Mouse (Mus musculus) pancreas, adult 10 weeks (tissue): ENCODE results near the gene Lbhd1. TPM values are rescaled to one million over a fixed set of nuclear protein-coding genes. Genes with fewer than 3 reads are reported as not detected.

Experiments
- polyA plus RNA-seq: library from polyadenylated mRNA; stranded (reverse); fragments of 350-450 nt; fragmentation: Illumina TruSeq; extraction: RNeasy Lipid Tissue Mini Kit (QIAGEN cat#74804); gene quantifications from one replicate; pipeline ENCODE4 v1.2.3, GENCODE M21; 2015; ENCODE audit warnings: low read depth, low replicate concordance; ENCODE audit not compliant: insufficient read depth

Lbhd1 gene
- 7.5 TPM for polyA plus RNA-seq

DNA sequence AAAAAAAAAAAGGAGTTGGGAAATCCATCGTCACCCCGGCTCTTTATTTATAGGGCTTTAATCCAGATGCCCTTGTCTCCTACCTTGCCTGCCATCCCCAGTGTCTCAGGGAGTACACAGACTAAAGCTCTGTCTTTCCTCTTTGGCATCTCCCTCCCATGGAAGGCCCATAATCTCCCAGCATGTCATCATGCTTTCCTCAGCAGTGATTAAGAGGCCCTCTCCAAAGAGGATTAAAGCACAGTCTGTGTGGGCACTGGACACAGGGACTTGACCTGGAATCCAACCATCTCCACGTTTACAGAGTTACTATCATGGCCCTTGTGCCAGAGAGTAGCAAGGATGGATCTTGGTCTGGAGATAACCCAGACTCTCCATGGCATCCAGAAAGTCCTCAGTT lies at the start of gene Lbhd1, which contains the start of gene Gm49403:
Gene Lbhd1 (plus strand): TSS at position 117 of the 400 bp plus-strand sequence.
Gene Gm49403 (plus strand): TSS at position 315 of the 400 bp plus-strand sequence.

GRCm38 (mm10) chr19:8837251-8837791 lies 46.2 kb upstream of the Lbhd1 start, which contains the start of gene Bscl2:
Gene Bscl2 (plus strand): TSS chr19:8837467.

GRCm38 (mm10) chr19:8839103-8839907 lies 44.2 kb upstream of the Lbhd1 start, which contains the start of gene Gng3:
Gene Gng3 (minus strand): TSS chr19:8839194.

DNA sequence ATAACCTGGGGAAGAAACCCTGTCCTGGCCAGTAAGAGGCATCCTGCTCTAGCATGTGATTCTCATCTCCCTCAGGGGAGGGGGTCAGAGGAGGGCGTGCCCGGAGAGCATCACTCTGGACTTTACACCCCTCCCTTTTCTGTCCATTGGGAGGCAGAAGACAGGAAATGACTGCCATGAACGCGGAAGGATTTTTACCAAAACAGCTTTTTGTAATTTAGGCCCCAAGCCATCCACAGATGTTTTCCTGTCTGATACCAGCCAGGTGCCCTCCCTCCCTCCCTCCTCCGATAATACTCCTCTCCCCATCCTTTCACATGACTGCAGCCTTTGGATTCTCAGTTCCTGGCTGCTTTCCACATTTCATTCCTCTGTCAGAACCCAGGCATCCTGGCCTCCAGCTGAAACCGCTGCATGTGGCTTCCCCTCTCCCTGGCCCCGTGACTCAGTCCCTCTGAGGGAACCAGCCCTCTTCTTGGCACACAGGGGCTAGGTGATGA lies 33.1 kb upstream of the Lbhd1 start, which contains the start of gene Lrrn4cl:
Gene Lrrn4cl (plus strand): TSS at position 367 of the 500 bp plus-strand sequence.

GRCm38 (mm10) chr19:8871267-8872186 lies 12.0 kb upstream of the Lbhd1 start, which contains the start of gene Ubxn1:
Gene Ubxn1 (plus strand): TSS chr19:8871496.

GRCm38 (mm10) chr19:8880311-8881033 lies 3.1 kb upstream of the Lbhd1 start, which contains the start of gene Uqcc3:
Gene Uqcc3 (minus strand): TSS chr19:8880923.

GRCm38 (mm10) chr19:8888511-8889385 lies 5.2 kb downstream of the Lbhd1 start, which contains the start of the genes 1810009A15Rik and Gm49416:
Gene 1810009A15Rik (plus strand): TSS chr19:8888853.
Gene Gm49416 (plus strand): TSS chr19:8888926.

GRCm38 (mm10) chr19:8892829-8893766 lies 9.6 kb downstream of the Lbhd1 start, which contains the start of gene Ints5:
Gene Ints5 (plus strand): TSS chr19:8893005.

DNA sequence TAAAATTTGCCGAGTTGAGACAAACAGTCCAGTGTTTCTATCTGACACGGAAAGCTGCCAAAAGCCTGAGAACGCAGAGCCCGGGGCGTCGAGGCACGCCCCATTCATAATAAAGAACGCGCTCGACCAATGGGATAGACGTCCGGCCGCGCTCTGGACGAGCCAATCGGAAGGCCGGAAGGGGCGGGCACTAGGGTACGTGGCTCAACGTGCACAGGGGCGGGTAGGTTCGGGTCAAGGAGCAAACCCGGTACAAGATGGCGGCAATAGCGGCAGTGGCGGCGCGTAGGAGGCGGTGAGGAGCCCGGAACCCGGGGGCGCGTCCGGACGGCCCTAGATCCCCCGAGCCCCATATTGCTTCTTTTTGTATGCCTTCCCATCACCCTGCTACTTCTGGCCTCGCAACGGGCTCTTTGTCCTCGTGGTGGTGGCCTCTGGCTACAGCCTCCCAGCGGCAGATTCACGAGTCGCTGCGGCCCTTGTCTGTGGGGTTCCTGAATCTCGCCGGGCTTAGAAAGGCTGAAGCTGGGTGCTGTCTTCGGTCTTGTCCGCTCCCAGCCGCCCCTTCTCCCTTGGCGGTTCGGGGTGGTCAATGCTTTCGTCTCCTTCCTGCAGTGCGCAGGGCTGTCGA lies 14.4 kb downstream of the Lbhd1 start, which contains the start of gene Ganab:
Gene Ganab (plus strand): TSS at position 207 of the 631 bp plus-strand sequence.

DNA sequence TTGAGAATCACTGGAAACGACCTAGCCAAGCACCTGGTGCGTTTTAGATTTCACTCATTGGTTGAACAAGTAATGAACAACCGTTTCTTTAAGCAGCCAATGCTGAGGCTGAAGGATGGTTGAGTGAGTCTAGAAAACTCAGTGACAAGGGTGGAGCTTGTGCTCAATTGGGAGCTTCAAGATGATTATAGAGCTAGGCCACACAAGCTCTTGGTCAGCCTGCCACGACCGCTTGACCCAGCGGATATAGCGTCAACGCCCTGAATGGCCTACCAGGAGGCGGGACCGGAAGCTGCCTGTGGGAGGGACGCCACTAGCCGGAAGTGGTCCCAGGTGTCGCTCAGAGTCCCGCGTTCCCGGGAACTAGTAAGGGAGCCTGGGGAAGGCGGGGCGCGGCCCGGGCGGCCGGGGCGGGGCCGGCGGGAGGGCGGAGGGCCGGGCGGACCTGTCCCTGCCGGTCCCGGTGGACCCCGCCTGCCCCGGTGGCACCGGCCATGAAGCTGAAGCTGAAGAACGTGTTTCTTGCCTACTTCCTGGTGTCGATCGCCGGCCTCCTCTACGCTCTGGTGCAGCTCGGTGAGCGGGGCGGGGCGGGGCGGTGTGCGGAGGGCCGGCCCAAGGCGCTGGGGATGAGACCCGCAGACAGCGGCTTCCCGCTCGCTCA lies 36.7 kb downstream of the Lbhd1 start, which contains the start of gene B3gat3:
Gene B3gat3 (plus strand): TSS at position 302 of the 664 bp plus-strand sequence.

DNA sequence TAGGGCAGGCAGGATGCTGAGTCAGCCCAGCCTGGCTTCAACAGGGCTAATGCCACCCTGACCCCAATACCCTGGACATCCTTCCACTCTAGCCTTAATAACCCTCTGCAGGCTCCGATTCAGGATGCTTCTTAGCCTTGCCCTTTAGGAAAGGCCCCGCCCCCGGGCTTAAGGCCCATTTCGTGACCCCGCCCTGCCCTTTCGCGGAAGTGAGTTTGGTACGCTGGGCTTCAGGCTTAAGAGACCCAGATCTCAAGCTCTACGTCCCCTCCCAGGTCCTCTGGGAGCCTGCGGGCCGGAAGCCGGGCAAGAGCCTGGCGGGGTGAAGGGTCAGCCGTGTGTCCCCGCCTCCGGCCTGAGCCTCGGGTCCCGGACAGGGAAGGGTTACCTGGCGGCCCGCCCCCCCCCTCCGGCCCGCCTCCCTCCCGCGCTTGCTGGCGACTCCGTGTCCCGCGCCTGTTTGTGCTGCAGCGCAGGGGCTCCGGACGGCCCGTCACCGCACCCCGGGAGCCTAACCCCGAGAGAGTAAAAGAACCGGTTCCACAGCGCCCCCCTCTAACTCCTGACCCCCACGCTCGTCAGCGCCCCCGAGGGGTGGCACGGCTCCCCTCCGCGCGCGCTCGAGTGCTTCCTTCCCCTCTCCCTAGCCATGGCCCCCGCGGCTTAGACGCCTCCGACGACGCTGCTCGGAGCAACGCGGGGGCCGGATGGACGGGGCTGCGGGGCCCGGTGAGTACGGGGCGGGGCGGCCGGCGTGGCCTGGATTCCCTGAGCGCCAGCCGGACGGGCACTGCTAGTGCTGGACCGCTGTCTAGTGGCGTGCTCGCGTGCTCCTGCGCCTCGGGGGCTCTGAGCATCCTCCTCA lies 45.9 kb downstream of the Lbhd1 start, which contains the start of the genes Rom1 and Eml3:
Gene Rom1 (minus strand): TSS at position 133 of the 865 bp plus-strand sequence.
Gene Eml3 (plus strand): TSS at position 329 of the 865 bp plus-strand sequence.

GRCm38 (mm10) chr19:8941515-8942217 lies 58.1 kb downstream of the Lbhd1 start, which contains the start of gene Mta2:
Gene Mta2 (plus strand): TSS chr19:8941875.

